Mouse (Mus musculus): ENCODE results near the gene Naaladl1. TPM values are rescaled to one million over a fixed set of nuclear protein-coding genes. Genes with fewer than 3 reads are reported as not detected.

The Naaladl1 gene
- total and polyA plus RNA-seq, 3 experiments: 0.35 to 1.7 TPM; not detected in 1

- TF ChIP-seq MAFK (IDR thresholded peaks at IDR 0.05; ENCODE audit: borderline replicate concordance, low read depth, low read length): no peak
- no peak for TF ChIP-seq NELFE (IDR thresholded peaks at IDR 0.05; ENCODE audit: low read depth, low read length)
- no peak for TF ChIP-seq MYB (IDR thresholded peaks at IDR 0.05; ENCODE audit: low read depth, low read length)
- no peak for TF ChIP-seq CHD1 (IDR thresholded peaks at IDR 0.05; ENCODE audit: low read depth, low read length)
- TF ChIP-seq E2F4 (IDR thresholded peaks at IDR 0.05; ENCODE audit: borderline replicate concordance, low read depth, low read length): no peak
- peak; percentile 64 for TF ChIP-seq TAL1 (IDR thresholded peaks at IDR 0.05; ENCODE audit: low read length)
- no peak for TF ChIP-seq MYC (IDR thresholded peaks at IDR 0.05; ENCODE audit: low read depth, low read length)
- no peak for TF ChIP-seq ELF1 (IDR thresholded peaks at IDR 0.05; ENCODE audit: low read depth, low read length)
- no peak for TF ChIP-seq MAZ (IDR thresholded peaks at IDR 0.05; ENCODE audit: low read depth, low read length)
- no peak for TF ChIP-seq HCFC1 (IDR thresholded peaks at IDR 0.05; ENCODE audit: low read depth, low read length)
- TF ChIP-seq POLR2AphosphoS5 (IDR thresholded peaks at IDR 0.05; ENCODE audit: borderline replicate concordance, low read depth, low read length): no peak
- no peak for TF ChIP-seq GABPA (IDR thresholded peaks at IDR 0.05; ENCODE audit: low read depth, low read length)
- TF ChIP-seq MXI1 (IDR thresholded peaks at IDR 0.05; ENCODE audit: low read depth, low read length): 0 out of 2 replicates have a peak, but pooled peaks have one; percentile 37
- TF ChIP-seq ZNF384 (IDR thresholded peaks at IDR 0.05; ENCODE audit: low read depth, low read length): no peak
- no peak for TF ChIP-seq ZMIZ1 (IDR thresholded peaks at IDR 0.05; ENCODE audit: low read depth, low read length)
- TF ChIP-seq POLR2AphosphoS2 (IDR thresholded peaks at IDR 0.05; ENCODE audit: low read length): no peak
- peak; percentile 64; the same call in 1 of the 2 replicates for TF ChIP-seq TCF12 (IDR thresholded peaks at IDR 0.05; ENCODE audit: low read depth, low read length)
- TF ChIP-seq EP300 (IDR thresholded peaks at IDR 0.05; ENCODE audit: low read depth in 1 of 2, low read length in 2 of 2): peak; percentile 63 to 73
- no peak for TF ChIP-seq POLR2A (IDR thresholded peaks at IDR 0.05; ENCODE audit: control insufficient read depth in 1 of 2, insufficient read depth in 1 of 2, low read depth in 1 of 2, low read length in 2 of 2, poor library complexity in 1 of 2)
Observed at GRCm38 (mm10) chr19:6155174-6155573, 49.6 kb downstream of the Naaladl1 start (continued).

- H3K36me3 ChIP-seq (ENCODE audit: control insufficient read depth in 1 of 2, insufficient read depth in 2 of 2, low read length in 2 of 2): peaks cover 0 to 6% of the 10 kb centered on the region in 2 experiments; a peak in 1 of 4 replicates
- peaks cover 0 to 4% of the 10 kb centered on the region in 2 experiments; a peak in 3 of 4 replicates for H3K27me3 ChIP-seq (ENCODE audit: control insufficient read depth in 1 of 2, insufficient read depth in 2 of 2, low read length in 2 of 2)
- no peaks in the 10 kb centered on the region for H3K9me3 ChIP-seq (replicated peaks; ENCODE audit: insufficient read depth, low read length)
- H3K79me2 ChIP-seq (ENCODE audit: control insufficient read depth, insufficient read depth, low read length, poor library complexity): no peaks in the 10 kb centered on the region
- H3K4me1 ChIP-seq (ENCODE audit: control insufficient read depth in 1 of 2, insufficient read depth in 2 of 2, low read length in 2 of 2): peaks cover 2 to 14% of the 10 kb centered on the region in 2 experiments; a peak in 3 of 4 replicates
- no peak overlapping the region for H3K9ac ChIP-seq (ENCODE audit: control insufficient read depth, low read depth, low read length, poor library complexity, severe bottlenecking)
- H3K27ac ChIP-seq (ENCODE audit: control insufficient read depth, low read depth, low read length): no peak overlapping the region
- DNase-seq (ENCODE audit: low read depth, low spot score): no peak
- TF ChIP-seq ZKSCAN1 (IDR thresholded peaks at IDR 0.05; ENCODE audit: low read depth, low read length) (no peak), CTCF (IDR thresholded peaks at IDR 0.05 in 2 of 3, conservative IDR thresholded peaks at IDR 0.05 in 1 of 3; ENCODE audit: control insufficient read depth in 1 of 3, insufficient read depth in 1 of 3, low read depth in 2 of 3, low read length in 3 of 3, poor library complexity in 1 of 3, severe bottlenecking in 1 of 3) (peak in 2 of 3 experiments; percentile 2 to 21; a peak in 1 of 6 replicates)
- H3K4me3 ChIP-seq (ENCODE audit: control insufficient read depth in 1 of 2, insufficient read depth in 1 of 2, low read depth in 2 of 2, low read length in 2 of 2): no peak overlapping the region
Observed at GRCm38 (mm10) chr19:6156372-6156771, 50.8 kb downstream of the Naaladl1 start.
